Mouse (Mus musculus): ENCODE results near the gene Crebrf. TPM values are rescaled to one million over a fixed set of nuclear protein-coding genes. Genes with fewer than 3 reads are reported as not detected.
A peak's percentile ranks its signal among the peaks of the same experiment; 100 is the strongest.

Crebrf gene
- total RNA-seq, 2 experiments from 2014 or later, result 65.4 to 72.4 TPM

- no peak for DNase-seq (ENCODE audit: low spot score)
- intact Hi-C loops (cut with DNase I), result no loop called here
Measured at GRCm38 (mm10) chr17:26767100-26767753, 51.8 kb downstream of the Crebrf start.

- no peak for DNase-seq (ENCODE audit: low spot score)
- intact Hi-C loops (cut with DNase I), result no loop called here
Measured at GRCm38 (mm10) chr17:26767754-26768124, 52.3 kb downstream of the Crebrf start.

GRCm38 (mm10) chr17:26776211-26776610, 60.8 kb downstream of the Crebrf start:
- intact Hi-C loops (cut with DNase I), result no loop called here
- DNase-seq (ENCODE audit: low spot score), result no peak

GRCm38 (mm10) chr17:26778001-26778400, 62.6 kb downstream of the Crebrf start:
- DNase-seq (ENCODE audit: low spot score), result no peak
- intact Hi-C loops (cut with DNase I), result no loop called here

GRCm38 (mm10) chr17:26778430-26779100, 63.1 kb downstream of the Crebrf start:
- intact Hi-C loops (cut with DNase I), result no loop called here
- no peak for DNase-seq (ENCODE audit: low spot score)

- no peak for DNase-seq (ENCODE audit: low spot score)
- intact Hi-C loops (cut with DNase I), result no loop called here
Measured at GRCm38 (mm10) chr17:26779471-26779870, 64.0 kb downstream of the Crebrf start.

GRCm38 (mm10) chr17:26780750-26781571, 65.5 kb downstream of the Crebrf start, which contains the start of gene Bnip1:
TSS of gene Bnip1 (plus strand) at chr17:26781066.
- intact Hi-C loops (cut with DNase I), result loop anchor here (5.0 kb wide), 2 partner anchors 119 to 319 kb away; partner anchors contain the start of gene Atp6v0e
- peak; percentile 37 for DNase-seq (ENCODE audit: low spot score)

GRCm38 (mm10) chr17:26781610-26782043, 66.2 kb downstream of the Crebrf start:
- DNase-seq (ENCODE audit: low spot score), result no peak
- intact Hi-C loops (cut with DNase I), result loop anchor here (5.0 kb wide), 2 partner anchors 119 to 319 kb away; partner anchors contain the start of gene Atp6v0e

- intact Hi-C loops (cut with DNase I), result loop anchor here (5.0 kb wide), 2 partner anchors 122 to 322 kb away; partner anchors contain the start of gene Atp6v0e
- no peak for DNase-seq (ENCODE audit: low spot score)
Measured at GRCm38 (mm10) chr17:26784525-26784924, 69.1 kb downstream of the Crebrf start.

- no peak for DNase-seq (ENCODE audit: low spot score)
- intact Hi-C loops (cut with DNase I), result no loop called here
Measured at GRCm38 (mm10) chr17:26786586-26786985, 71.1 kb downstream of the Crebrf start.

- DNase-seq (ENCODE audit: low spot score), result no peak
- intact Hi-C loops (cut with DNase I), result no loop called here
Measured at GRCm38 (mm10) chr17:26788986-26789385, 73.5 kb downstream of the Crebrf start.

GRCm38 (mm10) chr17:26789460-26790268, 74.2 kb downstream of the Crebrf start:
- intact Hi-C loops (cut with DNase I), result no loop called here
- no peak for DNase-seq (ENCODE audit: low spot score)

GRCm38 (mm10) chr17:26790269-26791214, 75.1 kb downstream of the Crebrf start:
- intact Hi-C loops (cut with DNase I), result no loop called here
- no peak for DNase-seq (ENCODE audit: low spot score)

GRCm38 (mm10) chr17:26791580-26791979, 76.1 kb downstream of the Crebrf start:
- DNase-seq (ENCODE audit: low spot score), result no peak
- intact Hi-C loops (cut with DNase I), result no loop called here

GRCm38 (mm10) chr17:26792096-26792495, 76.6 kb downstream of the Crebrf start:
- intact Hi-C loops (cut with DNase I), result no loop called here
- peak; percentile 49 for DNase-seq (ENCODE audit: low spot score)

GRCm38 (mm10) chr17:26793068-26793765, 77.8 kb downstream of the Crebrf start:
- no peak for DNase-seq (ENCODE audit: low spot score)
- intact Hi-C loops (cut with DNase I), result no loop called here

- DNase-seq (ENCODE audit: low spot score), result peak; percentile 8
- intact Hi-C loops (cut with DNase I), result loop anchor here (2.0 to 5.0 kb wide), 2 partner anchors 38 to 92 kb away; no protein-coding TSS in a partner anchor
Measured at GRCm38 (mm10) chr17:26794744-26795143, 79.3 kb downstream of the Crebrf start.

- no peak for DNase-seq (ENCODE audit: low spot score)
- intact Hi-C loops (cut with DNase I), result loop anchor here (2.0 to 5.0 kb wide), 2 partner anchors 37 to 91 kb away; no protein-coding TSS in a partner anchor
Measured at GRCm38 (mm10) chr17:26795386-26795785, 79.9 kb downstream of the Crebrf start.
